Mouse (Mus musculus): Measurements from ENCODE around the gene Retnla. TPM values are rescaled to one million over a fixed set of nuclear protein-coding genes. Genes with fewer than 3 reads are reported as not detected.

The Retnla gene
- total RNA-seq (2023) = not detected

GRCm38 (mm10) chr16:48842266-48842665 is at the start of gene Retnla:
Gene Retnla, plus strand, starts transcription at chr16:48842551.

GRCm38 (mm10) chr16:48816695-48817094 is 25.7 kb upstream of the Retnla start, which contains the start of gene Retnlb:
Gene Retnlb, plus strand, starts transcription at chr16:48816856.

GRCm38 (mm10) chr16:48872321-48872720 is 30.0 kb downstream of the Retnla start, which contains the start of gene Retnlg:
Gene Retnlg, plus strand, starts transcription at chr16:48872621.

Other genes starting within 250 kb of the Retnla start
- gene Trat1, start 70.5 kb upstream of the Retnla start, total RNA-seq (2023) = not detected
- 1 to 10 TPM in 1 of 2 experiments, under 1 TPM in 1; 0.73 to 2.0 TPM for gene Retnlb, start 25.7 kb upstream of the Retnla start, total RNA-seq (2023)
- gene Retnlg, start 30.1 kb downstream of the Retnla start, total RNA-seq (2023) = over 10,000 TPM in 1 of 2 experiments, 1,000 to 10,000 TPM in 1; 9,336 to 10,029 TPM
- 1 to 10 TPM; 4.5 to 5.3 TPM for gene Dzip3, start 151.6 kb downstream of the Retnla start, total RNA-seq (2023)
- gene Cip2a, start 151.6 kb downstream of the Retnla start, total RNA-seq (2023) = 10 to 100 TPM; 32.4 to 36.2 TPM
- gene Myh15, start 214.9 kb downstream of the Retnla start, total RNA-seq (2023) = not detected

Data from neutrophil, adult 59 days (primary cell).